In genomic region chr2:164873621-164874020, GRCm38 (mm10) we compare ENCODE assay signal across 11 mouse cellular contexts. TPM values are rescaled to one million over a fixed set of nuclear protein-coding genes. Genes with fewer than 3 reads are reported as not detected.
DNase-seq lines count a peak whose midpoint lies in the region; ATAC-seq lines count a peak whose summit lies in the region.
"Had no signal": no experiment of that assay in that cellular context is flagged by ENCODE, and none has a peak within 500 bp of the region (broad histone marks: within the 10 kb centered on the region; RNA-seq: fewer than 3 reads in every experiment).

No protein-coding gene starts in this region.

- H3K27ac ChIP-seq in hindbrain, embryonic 15.5 days (replicated peaks) = peak overlapping the region; percentile 10; the same call in 1 of the 2 replicates
- no peak overlapping the region for H3K27ac ChIP-seq in hindbrain, embryonic 10.5 days
- peak overlapping the region; percentile 89 for H3K27ac ChIP-seq in heart, embryonic 16.5 days (ENCODE audit: low read length)
- peak overlapping the region; percentile 83 for H3K27ac ChIP-seq in stomach, embryonic 16.5 days (ENCODE audit: low read length)
- H3K27ac ChIP-seq in forebrain, embryonic 15.5 days (replicated peaks) = no peak overlapping the region

- H3K4me2 ChIP-seq in hindbrain, embryonic 15.5 days = no peak overlapping the region
- no peak overlapping the region for H3K4me2 ChIP-seq in heart, embryonic 16.5 days (ENCODE audit: low read depth, low read length)
- H3K4me2 ChIP-seq in stomach, embryonic 16.5 days (ENCODE audit: low read depth, low read length) = no peak overlapping the region
- no peak overlapping the region for H3K4me2 ChIP-seq in forebrain, embryonic 15.5 days (replicated peaks)
- H3K4me2 ChIP-seq: limb, embryonic 12.5 days had no signal

- peaks cover 13% of the 10 kb centered on the region for H3K4me1 ChIP-seq in hindbrain, embryonic 15.5 days (replicated peaks)
- peaks cover 24% of the 10 kb centered on the region for H3K4me1 ChIP-seq in hindbrain, embryonic 10.5 days (replicated peaks)
- peaks cover 41% of the 10 kb centered on the region for H3K4me1 ChIP-seq in megakaryocyte, embryonic 14.5 days
- H3K4me1 ChIP-seq in heart, embryonic 16.5 days (ENCODE audit: control insufficient read depth, insufficient read depth, low read length) = peaks cover 24% of the 10 kb centered on the region
- H3K4me1 ChIP-seq in stomach, embryonic 16.5 days (ENCODE audit: control insufficient read depth, insufficient read depth, low read length) = peaks cover 22% of the 10 kb centered on the region
- H3K4me1 ChIP-seq in forebrain, embryonic 15.5 days = peaks cover 7% of the 10 kb centered on the region

- no peaks in the 10 kb centered on the region for H3K27me3 ChIP-seq in hindbrain, embryonic 15.5 days
- H3K27me3 ChIP-seq in hindbrain, embryonic 10.5 days (ENCODE audit: insufficient read depth, poor library complexity, severe bottlenecking) = no peaks in the 10 kb centered on the region
- no peaks in the 10 kb centered on the region for H3K27me3 ChIP-seq in megakaryocyte, embryonic 14.5 days (replicated peaks)
- H3K27me3 ChIP-seq in heart, embryonic 16.5 days (ENCODE audit: control insufficient read depth, insufficient read depth, low read length) = no peaks in the 10 kb centered on the region
- no peaks in the 10 kb centered on the region for H3K27me3 ChIP-seq in stomach, embryonic 16.5 days (ENCODE audit: control insufficient read depth, insufficient read depth, low read length)
- no peaks in the 10 kb centered on the region for H3K27me3 ChIP-seq in forebrain, embryonic 15.5 days
- H3K27me3 ChIP-seq: limb, embryonic 12.5 days had no signal

- no peak for ATAC-seq in hindbrain, embryonic 15.5 days (ENCODE audit: low FRiP score, low read depth)
- ATAC-seq in megakaryocyte, adult 5-6 weeks (ENCODE audit: poor library complexity, severe bottlenecking) = no peak
- ATAC-seq in heart, embryonic 16.5 days (replicated peaks; ENCODE audit: extremely low read depth, insufficient read depth, low FRiP score) = no peak
- ATAC-seq in stomach, embryonic 16.5 days (ENCODE audit: insufficient read depth, low FRiP score) = no peak
- no peak for ATAC-seq in forebrain, embryonic 15.5 days (replicated peaks)
- ATAC-seq: forebrain, postnatal 0 days had no signal

- no peak overlapping the region for H3K4me3 ChIP-seq in hindbrain, embryonic 15.5 days
- H3K4me3 ChIP-seq in hindbrain, embryonic 10.5 days = no peak overlapping the region
- peak overlapping the region; percentile 38 for H3K4me3 ChIP-seq in megakaryocyte, embryonic 14.5 days (replicated peaks)
- no peak overlapping the region for H3K4me3 ChIP-seq in heart, embryonic 16.5 days (ENCODE audit: low read length)
- no peak overlapping the region for H3K4me3 ChIP-seq in stomach, embryonic 16.5 days (replicated peaks; ENCODE audit: low read length)
- H3K4me3 ChIP-seq in forebrain, embryonic 15.5 days = no peak overlapping the region
- H3K4me3 ChIP-seq: limb, embryonic 12.5 days had no signal

- no peak overlapping the region for H3K9ac ChIP-seq in hindbrain, embryonic 15.5 days
- H3K9ac ChIP-seq in heart, embryonic 16.5 days (ENCODE audit: low read length) = peak overlapping the region; percentile 38
- no peak overlapping the region for H3K9ac ChIP-seq in stomach, embryonic 16.5 days (ENCODE audit: low read length)
- no peak overlapping the region for H3K9ac ChIP-seq in forebrain, embryonic 15.5 days (replicated peaks)
- H3K9ac ChIP-seq: forebrain, postnatal 0 days; limb, embryonic 12.5 days had no signal

- H3K36me3 ChIP-seq in hindbrain, embryonic 15.5 days = no peaks in the 10 kb centered on the region
- peaks cover 7% of the 10 kb centered on the region for H3K36me3 ChIP-seq in hindbrain, embryonic 10.5 days
- H3K36me3 ChIP-seq in megakaryocyte, embryonic 14.5 days (replicated peaks; ENCODE audit: low read length) = peaks cover 6% of the 10 kb centered on the region
- 0 out of 2 replicates have a peak, but pooled peaks cover 2% of the 10 kb centered on the region for H3K36me3 ChIP-seq in heart, embryonic 16.5 days (ENCODE audit: control insufficient read depth, insufficient read depth)
- no peaks in the 10 kb centered on the region for H3K36me3 ChIP-seq in stomach, embryonic 16.5 days (ENCODE audit: control insufficient read depth, insufficient read depth, low read length)
- H3K36me3 ChIP-seq in forebrain, embryonic 15.5 days = no peaks in the 10 kb centered on the region

- 62% methylated on average over 3 of the region's 3 CpGs for WGBS in hindbrain, embryonic 15.5 days
- 71% methylated on average over 3 of the region's 3 CpGs for WGBS in hindbrain, embryonic 10.5 days
- 48% methylated on average over 3 of the region's 3 CpGs for WGBS in heart, embryonic 16.5 days
- whole genome bisulfite sequencing in stomach, embryonic 16.5 days = 41% methylated on average over 3 of the region's 3 CpGs
- 76% methylated on average over 3 of the region's 3 CpGs for WGBS in forebrain, embryonic 15.5 days

- DNase-seq in hindbrain, embryonic 10.5 days (ENCODE audit: low spot score) = no peak
- DNase-seq: forebrain, postnatal 0 days; layer of hippocampus, adult 9-11 months; right cerebral cortex, postnatal 14 days had no signal

- H3K9me3 ChIP-seq in hindbrain, embryonic 15.5 days = no peaks in the 10 kb centered on the region
- no peaks in the 10 kb centered on the region for H3K9me3 ChIP-seq in hindbrain, embryonic 10.5 days
- no peaks in the 10 kb centered on the region for H3K9me3 ChIP-seq in megakaryocyte, embryonic 14.5 days
- H3K9me3 ChIP-seq in heart, embryonic 16.5 days (replicated peaks; ENCODE audit: control insufficient read depth, low read length) = no peaks in the 10 kb centered on the region
- no peaks in the 10 kb centered on the region for H3K9me3 ChIP-seq in stomach, embryonic 16.5 days (replicated peaks; ENCODE audit: control insufficient read depth, low read length)
- no peaks in the 10 kb centered on the region for H3K9me3 ChIP-seq in forebrain, embryonic 15.5 days
- H3K9me3 ChIP-seq: limb, embryonic 12.5 days had no signal

RNA-seq across cellular contexts. Expression of gene Pcif1, which starts 5.5 kb away (rescaled TPM):
- 78.5 and 81.7 TPM in 2 replicates for polyA plus RNA-seq in hindbrain, embryonic 15.5 days (2015; fragmentation: Nextera tagmentation; extraction: Ambion mirVana)
- 76.1 and 88.4 TPM in 2 replicates for polyA plus RNA-seq in hindbrain, embryonic 10.5 days (2016; fragmentation: Nextera tagmentation; extraction: Ambion mirVana)
- polyA plus RNA-seq in megakaryocyte, embryonic 14.5 days (2012; ENCODE audit: insufficient read depth, low replicate concordance) = 120 and 158 TPM in 2 replicates
- 38.4 and 47.1 TPM in 2 replicates for total RNA-seq in megakaryocyte, adult 5-6 weeks (2015)
- total RNA-seq in megakaryocyte, adult 5-6 weeks (2017) = 31.2 and 33.4 TPM in 2 replicates
- 53.4 and 54.5 TPM in 2 replicates for polyA plus RNA-seq in heart, embryonic 16.5 days (2015; fragmentation: Nextera tagmentation; extraction: Ambion mirVana)
- 58.6 and 69.6 TPM in 2 replicates for polyA plus RNA-seq in stomach, embryonic 16.5 days (2015; fragmentation: Nextera tagmentation; extraction: Ambion mirVana)
- polyA plus RNA-seq in forebrain, embryonic 15.5 days (2015; fragmentation: Nextera tagmentation; extraction: Ambion mirVana) = 94.8 and 101 TPM in 2 replicates

RNA-seq across cellular contexts. Expression of gene Pltp, which starts 16.1 kb away (rescaled TPM):
- polyA plus RNA-seq in hindbrain, embryonic 15.5 days (2015; fragmentation: Nextera tagmentation; extraction: Ambion mirVana) = 123 and 129 TPM in 2 replicates
- 47.2 and 78.1 TPM in 2 replicates for polyA plus RNA-seq in hindbrain, embryonic 10.5 days (2016; fragmentation: Nextera tagmentation; extraction: Ambion mirVana)
- 15.1 and 146 TPM in 2 replicates for polyA plus RNA-seq in megakaryocyte, embryonic 14.5 days (2012; ENCODE audit: insufficient read depth, low replicate concordance)
- 3.8 and 7.1 TPM in 2 replicates for total RNA-seq in megakaryocyte, adult 5-6 weeks (2015)
- total RNA-seq in megakaryocyte, adult 5-6 weeks (2017) = 1.8 and 3.6 TPM in 2 replicates
- polyA plus RNA-seq in heart, embryonic 16.5 days (2015; fragmentation: Nextera tagmentation; extraction: Ambion mirVana) = 52.0 and 67.2 TPM in 2 replicates
- polyA plus RNA-seq in stomach, embryonic 16.5 days (2015; fragmentation: Nextera tagmentation; extraction: Ambion mirVana) = 60.1 and 76.5 TPM in 2 replicates
- polyA plus RNA-seq in forebrain, embryonic 15.5 days (2015; fragmentation: Nextera tagmentation; extraction: Ambion mirVana) = 45.3 and 50.7 TPM in 2 replicates

RNA-seq across cellular contexts. Expression of gene Zfp335, which starts 37.9 kb away (rescaled TPM):
- 13.7 and 18.3 TPM in 2 replicates for polyA plus RNA-seq in hindbrain, embryonic 15.5 days (2015; fragmentation: Nextera tagmentation; extraction: Ambion mirVana)
- polyA plus RNA-seq in hindbrain, embryonic 10.5 days (2016; fragmentation: Nextera tagmentation; extraction: Ambion mirVana) = 15.3 and 18.4 TPM in 2 replicates
- polyA plus RNA-seq in megakaryocyte, embryonic 14.5 days (2012; ENCODE audit: insufficient read depth, low replicate concordance) = 21.8 and 45.9 TPM in 2 replicates
- 15.6 and 16.1 TPM in 2 replicates for total RNA-seq in megakaryocyte, adult 5-6 weeks (2015)
- 9.4 and 10.0 TPM in 2 replicates for total RNA-seq in megakaryocyte, adult 5-6 weeks (2017)
- polyA plus RNA-seq in heart, embryonic 16.5 days (2015; fragmentation: Nextera tagmentation; extraction: Ambion mirVana) = 9.2 and 9.5 TPM in 2 replicates
- 11.3 and 12.4 TPM in 2 replicates for polyA plus RNA-seq in stomach, embryonic 16.5 days (2015; fragmentation: Nextera tagmentation; extraction: Ambion mirVana)
- polyA plus RNA-seq in forebrain, embryonic 15.5 days (2015; fragmentation: Nextera tagmentation; extraction: Ambion mirVana) = 15.7 and 16.7 TPM in 2 replicates

RNA-seq across cellular contexts. Expression of gene Neurl2, which starts 40.4 kb away (rescaled TPM):
- polyA plus RNA-seq in hindbrain, embryonic 15.5 days (2015; fragmentation: Nextera tagmentation; extraction: Ambion mirVana) = 6.3 and 7.9 TPM in 2 replicates
- polyA plus RNA-seq in hindbrain, embryonic 10.5 days (2016; fragmentation: Nextera tagmentation; extraction: Ambion mirVana) = 4.3 and 5.1 TPM in 2 replicates
- polyA plus RNA-seq in megakaryocyte, embryonic 14.5 days (2012; ENCODE audit: insufficient read depth, low replicate concordance) = 5.4 TPM in 1 of 2 replicates, not detected in the other
- 2.7 and 3.4 TPM in 2 replicates for total RNA-seq in megakaryocyte, adult 5-6 weeks (2015)
- total RNA-seq in megakaryocyte, adult 5-6 weeks (2017) = 1.6 and 1.8 TPM in 2 replicates
- 50.6 and 52.8 TPM in 2 replicates for polyA plus RNA-seq in heart, embryonic 16.5 days (2015; fragmentation: Nextera tagmentation; extraction: Ambion mirVana)
- 7.2 and 7.9 TPM in 2 replicates for polyA plus RNA-seq in stomach, embryonic 16.5 days (2015; fragmentation: Nextera tagmentation; extraction: Ambion mirVana)
- 5.6 and 6.5 TPM in 2 replicates for polyA plus RNA-seq in forebrain, embryonic 15.5 days (2015; fragmentation: Nextera tagmentation; extraction: Ambion mirVana)

RNA-seq across cellular contexts. Expression of gene Ctsa, which starts 40.9 kb away (rescaled TPM):
- polyA plus RNA-seq in hindbrain, embryonic 15.5 days (2015; fragmentation: Nextera tagmentation; extraction: Ambion mirVana) = 97.0 and 105 TPM in 2 replicates
- 98.2 and 104 TPM in 2 replicates for polyA plus RNA-seq in hindbrain, embryonic 10.5 days (2016; fragmentation: Nextera tagmentation; extraction: Ambion mirVana)
- polyA plus RNA-seq in megakaryocyte, embryonic 14.5 days (2012; ENCODE audit: insufficient read depth, low replicate concordance) = 135 and 694 TPM in 2 replicates
- 192 and 200 TPM in 2 replicates for total RNA-seq in megakaryocyte, adult 5-6 weeks (2015)
- total RNA-seq in megakaryocyte, adult 5-6 weeks (2017) = 224 and 228 TPM in 2 replicates
- 173 and 184 TPM in 2 replicates for polyA plus RNA-seq in heart, embryonic 16.5 days (2015; fragmentation: Nextera tagmentation; extraction: Ambion mirVana)
- polyA plus RNA-seq in stomach, embryonic 16.5 days (2015; fragmentation: Nextera tagmentation; extraction: Ambion mirVana) = 159 and 162 TPM in 2 replicates
- polyA plus RNA-seq in forebrain, embryonic 15.5 days (2015; fragmentation: Nextera tagmentation; extraction: Ambion mirVana) = 97.7 and 98.4 TPM in 2 replicates

Comparison
In these comparisons a context has a peak if more than half of its experiments do, and no peak if none do; other contexts are left out.
1. H3K27ac ChIP-seq: peak in hindbrain, embryonic 15.5 days (single experiment), heart, embryonic 16.5 days (single experiment) and stomach, embryonic 16.5 days (single experiment); none in hindbrain, embryonic 10.5 days (single experiment) and forebrain, embryonic 15.5 days (single experiment).